Mouse (Mus musculus) brain, embryonic 14.5 days (tissue): Measurements from ENCODE around the gene Ctse.

Experiments used
- CTCF ChIP-seq: fragments of 200-500 bp; IDR thresholded peaks from 2 replicates; pipeline ENCODE4 v1.5.1; 2012; ENCODE audit warnings: inconsistent platforms, mild to moderate bottlenecking, moderate library complexity, borderline replicate concordance; ENCODE audit not compliant: insufficient read depth, insufficient read length; ENCODE audit errors: extremely low read depth
- POLR2A ChIP-seq: fragments of 200-500 bp; IDR thresholded peaks from 2 replicates; pipeline ENCODE4 v1.6.1; 2012; ENCODE audit warnings: mild to moderate bottlenecking, inconsistent platforms, borderline replicate concordance; ENCODE audit not compliant: poor library complexity, insufficient read depth, insufficient read length, severe bottlenecking; ENCODE audit errors: extremely low read depth

GRCm38 (mm10) chr1:131672361-131672760, 34.3 kb downstream of the Ctse start:
- no peak for TF ChIP-seq CTCF
- TF ChIP-seq POLR2A: no peak
